Mouse (Mus musculus) layer of hippocampus, adult 9-11 months (tissue): ENCODE data around the gene Zfp422.
"Not testable (repeated sequence)": the region's sequence is repeated elsewhere in the genome, so short reads cannot be mapped to it uniquely, and the experiment has no call there.

Source experiments
- DNase-seq: peaks from one replicate; pipeline ENCODE4 v3.0.0; 2022

Zfp422 gene

GRCm38 (mm10) chr6:116647763-116648162 lies 19.0 kb upstream of the Zfp422 start:
- DNase-seq, result no peak

GRCm38 (mm10) chr6:116644335-116644734 lies 15.5 kb upstream of the Zfp422 start:
- DNase-seq, result no peak

GRCm38 (mm10) chr6:116643881-116644280 lies 15.1 kb upstream of the Zfp422 start:
- DNase-seq, result no peak

- no peak for DNase-seq
Observed at GRCm38 (mm10) chr6:116642942-116643341, 14.1 kb upstream of the Zfp422 start.

- no peak for DNase-seq
Observed at GRCm38 (mm10) chr6:116639663-116640062, 10.9 kb upstream of the Zfp422 start.

GRCm38 (mm10) chr6:116638871-116639270 lies 10.1 kb upstream of the Zfp422 start:
- no peak for DNase-seq

GRCm38 (mm10) chr6:116637496-116637895 lies 8.7 kb upstream of the Zfp422 start:
- no peak for DNase-seq

GRCm38 (mm10) chr6:116636581-116637235 lies 7.9 kb upstream of the Zfp422 start:
- DNase-seq, result no peak

- DNase-seq, result no peak
Observed at GRCm38 (mm10) chr6:116635251-116636180, 6.7 kb upstream of the Zfp422 start.

GRCm38 (mm10) chr6:116633741-116634695 lies 5.2 kb upstream of the Zfp422 start:
- no peak for DNase-seq

GRCm38 (mm10) chr6:116632129-116632528 lies 3.3 kb upstream of the Zfp422 start:
- peak; percentile 63 for DNase-seq

- no peak for DNase-seq
Observed at GRCm38 (mm10) chr6:116629766-116630165, 967 bp upstream of the Zfp422 start.

- no peak for DNase-seq
Observed at GRCm38 (mm10) chr6:116628095-116628494, 704 bp downstream of the Zfp422 start.

GRCm38 (mm10) chr6:116626417-116626816 lies 2.4 kb downstream of the Zfp422 start:
- not testable (repeated sequence) for DNase-seq

GRCm38 (mm10) chr6:116621318-116622023 lies 7.3 kb downstream of the Zfp422 start:
- no peak for DNase-seq

- no peak for DNase-seq
Observed at GRCm38 (mm10) chr6:116618073-116618472, 10.7 kb downstream of the Zfp422 start.

GRCm38 (mm10) chr6:116615719-116616118 lies 13.1 kb downstream of the Zfp422 start:
- no peak for DNase-seq

- DNase-seq, result no peak
Observed at GRCm38 (mm10) chr6:116607230-116607629, 21.6 kb downstream of the Zfp422 start.

- not testable (repeated sequence) for DNase-seq
Observed at GRCm38 (mm10) chr6:116600969-116601368, 27.8 kb downstream of the Zfp422 start.

- DNase-seq, result no peak
Observed at GRCm38 (mm10) chr6:116584095-116584494, 44.7 kb downstream of the Zfp422 start, which contains the start of gene Olfr215. TSS of gene Olfr215 (minus strand) at chr6:116584195.
